Mouse (Mus musculus) forebrain, postnatal 0 days (tissue): ENCODE results near the gene Pigv. TPM values are rescaled to one million over a fixed set of nuclear protein-coding genes. Genes with fewer than 3 reads are reported as not detected.

ENCODE experiments used
- ATAC-seq: fragments of 200-750 bp; cut with Nextera tagmentation; 2 replicates; pipeline ENCODE4 v1.8.0; 2017; ENCODE audit warnings: mild to moderate bottlenecking, moderate library complexity
- DNase-seq: peaks from one replicate; pipeline ENCODE4 v3.0.0-alpha.2; 2015
- H3K27ac ChIP-seq: fragments of 300-500 bp; sonication (generic); 2 replicates; pipeline ENCODE4 v1.5.1; 2014; ENCODE audit warnings: low read depth, mild to moderate bottlenecking, antibody characterized with exemption, low read length, moderate library complexity, mixed read lengths
- H3K27me3 ChIP-seq: fragments of 300-500 bp; sonication (generic); 2 replicates; pipeline ENCODE4 v1.6.1; 2014; ENCODE audit warnings: mild to moderate bottlenecking, low read length, mixed read lengths; ENCODE audit not compliant: insufficient read depth
- H3K36me3 ChIP-seq: fragments of 300-500 bp; sonication (generic); 2 replicates; pipeline ENCODE4 v1.6.1; 2014; ENCODE audit warnings: mild to moderate bottlenecking, moderate library complexity; ENCODE audit not compliant: insufficient read depth
- H3K4me1 ChIP-seq: fragments of 300-500 bp; sonication (generic); 2 replicates; pipeline ENCODE4 v1.6.1; 2014; ENCODE audit warnings: antibody characterized with exemption; ENCODE audit not compliant: insufficient read depth
- H3K4me2 ChIP-seq: fragments of 300-500 bp; sonication (generic); 2 replicates; pipeline ENCODE4 v1.6.1; 2014; ENCODE audit warnings: low read depth, mild to moderate bottlenecking, moderate library complexity
- H3K4me3 ChIP-seq: fragments of 300-500 bp; sonication (generic); 2 replicates; pipeline ENCODE4 v1.5.1; 2014; ENCODE audit warnings: low read depth, low read length, mixed read lengths
- H3K9ac ChIP-seq: fragments of 300-500 bp; sonication (generic); 2 replicates; pipeline ENCODE4 v1.6.1; 2014; ENCODE audit warnings: mild to moderate bottlenecking
- H3K9me3 ChIP-seq: fragments of 300-500 bp; sonication (generic); 2 replicates; pipeline ENCODE4 v1.6.1; 2016; ENCODE audit warnings: low read length
- CTCF ChIP-seq: sonication (generic); IDR thresholded peaks from 2 replicates; pipeline ENCODE4 v1.5.1; 2016; ENCODE audit warnings: antibody characterized with exemption, control low read depth, low read depth
- WGBS: fragments of 180-500 bp; shearing (Covaris S2); extraction: QIAGEN DNeasy Blood & Tissue Kit; methylation state at CpG from one replicate; pipeline ENCODE4 v1.1.7; 2014; 5-methylcytosine and 5-hydroxymethylcytosine counted together
- polyA plus RNA-seq: library from polyadenylated mRNA; unstranded; fragments of >200 nt; fragmentation: Nextera tagmentation; extraction: Ambion mirVana; gene quantifications from 2 replicates; pipeline ENCODE4 v1.2.1, GENCODE M21; 2015
- total RNA-seq: library from RNA; depleted of rRNA; stranded (reverse); fragments of >200 nt; gene quantifications from 2 replicates; pipeline ENCODE4 v1.2.3, GENCODE M21; 2014

The Pigv gene
- total and polyA plus RNA-seq, 2 experiments from 2014 or later, result 12.0 to 12.5 TPM

GRCm38 (mm10) chr4:133680206-133680786 lies 7.8 kb upstream of the Pigv start:
- Histone ChIP-seq H3K9me3 (no peaks in the 10 kb centered on the region), H3K4me3 (no peak overlapping the region), H3K4me1 (no peaks in the 10 kb centered on the region), H3K36me3 (peaks cover 57% of the 10 kb centered on the region), H3K4me2 (no peak overlapping the region), H3K27ac (no peak overlapping the region), H3K9ac (no peak overlapping the region), H3K27me3 (no peaks in the 10 kb centered on the region)
- ATAC-seq (no peak), DNase-seq (no peak)
- WGBS, result 78% methylated on average over 14 of the region's 14 CpGs
- TF ChIP-seq CTCF, result no peak

GRCm38 (mm10) chr4:133679629-133680028 lies 7.2 kb upstream of the Pigv start:
- H3K9me3 ChIP-seq, result no peaks in the 10 kb centered on the region
- DNase-seq, result no peak
- H3K4me2 ChIP-seq, result no peak overlapping the region
- no peak overlapping the region for H3K27ac ChIP-seq
- no peak for ATAC-seq
- no peak for TF ChIP-seq CTCF
- WGBS, result 82% methylated on average over 7 of the region's 7 CpGs
- H3K36me3 ChIP-seq, result peaks cover 51% of the 10 kb centered on the region
- no peaks in the 10 kb centered on the region for H3K4me1 ChIP-seq
- no peak overlapping the region for H3K4me3 ChIP-seq
- H3K9ac ChIP-seq, result no peak overlapping the region
- H3K27me3 ChIP-seq, result no peaks in the 10 kb centered on the region

GRCm38 (mm10) chr4:133677266-133677665 lies 4.8 kb upstream of the Pigv start:
- Histone ChIP-seq H3K27ac (peak overlapping the region; percentile 29; the same call in 1 of the 2 replicates), H3K27me3 (no peaks in the 10 kb centered on the region), H3K36me3 (peaks cover 30% of the 10 kb centered on the region), H3K4me1 (peaks cover 11% of the 10 kb centered on the region), H3K4me2 (no peak overlapping the region), H3K9me3 (no peaks in the 10 kb centered on the region), H3K9ac (no peak overlapping the region), H3K4me3 (no peak overlapping the region)
- 74% methylated on average over 7 of the region's 7 CpGs for WGBS
- no peak for TF ChIP-seq CTCF
- DNase-seq (no peak), ATAC-seq (no peak)

- ATAC-seq (no peak), DNase-seq (no peak)
- Histone ChIP-seq H3K27ac (peak overlapping the region; percentile 59; the same call in 1 of the 2 replicates), H3K27me3 (no peaks in the 10 kb centered on the region), H3K4me2 (no peak overlapping the region), H3K4me3 (no peak overlapping the region), H3K9ac (no peak overlapping the region), H3K9me3 (no peaks in the 10 kb centered on the region), H3K36me3 (peaks cover 20% of the 10 kb centered on the region), H3K4me1 (peaks cover 17% of the 10 kb centered on the region)
- no peak for TF ChIP-seq CTCF
- 11% methylated on average over 3 of the region's 3 CpGs for WGBS
Measured at GRCm38 (mm10) chr4:133676189-133676588, 3.7 kb upstream of the Pigv start.

GRCm38 (mm10) chr4:133675594-133676016 lies 3.2 kb upstream of the Pigv start:
- H3K4me2 ChIP-seq, result no peak overlapping the region
- no peak for TF ChIP-seq CTCF
- H3K4me3 ChIP-seq, result no peak overlapping the region
- no peaks in the 10 kb centered on the region for H3K27me3 ChIP-seq
- peaks cover 14% of the 10 kb centered on the region for H3K36me3 ChIP-seq
- peak; percentile 14; the same call in 1 of the 2 replicates for ATAC-seq
- H3K4me1 ChIP-seq, result peaks cover 21% of the 10 kb centered on the region
- no peak overlapping the region for H3K9ac ChIP-seq
- H3K27ac ChIP-seq, result peak overlapping the region; percentile 59
- H3K9me3 ChIP-seq, result no peaks in the 10 kb centered on the region
- peak; percentile 66 for DNase-seq
- WGBS, result 3% methylated on average over 5 of the region's 5 CpGs

- Histone ChIP-seq H3K4me1 (peaks cover 25% of the 10 kb centered on the region), H3K4me2 (no peak overlapping the region), H3K9ac (no peak overlapping the region), H3K9me3 (no peaks in the 10 kb centered on the region), H3K36me3 (0 out of 2 replicates have a peak, but pooled peaks cover 6% of the 10 kb centered on the region), H3K27me3 (no peaks in the 10 kb centered on the region), H3K27ac (peak overlapping the region; percentile 54; the same call in 1 of the 2 replicates), H3K4me3 (no peak overlapping the region)
- DNase-seq (no peak), ATAC-seq (no peak)
- no peak for TF ChIP-seq CTCF
- 68% methylated on average over 8 of the region's 8 CpGs for WGBS
Measured at GRCm38 (mm10) chr4:133674331-133674695, 1.9 kb upstream of the Pigv start.

GRCm38 (mm10) chr4:133673666-133674330 lies 1.4 kb upstream of the Pigv start:
- TF ChIP-seq CTCF, result no peak
- no peaks in the 10 kb centered on the region for H3K9me3 ChIP-seq
- ATAC-seq (no peak), DNase-seq (no peak)
- H3K4me3 ChIP-seq, result no peak overlapping the region
- H3K9ac ChIP-seq, result no peak overlapping the region
- H3K4me1 ChIP-seq, result peaks cover 25% of the 10 kb centered on the region
- H3K27me3 ChIP-seq, result no peaks in the 10 kb centered on the region
- peak overlapping the region; percentile 78 for H3K4me2 ChIP-seq
- 45% methylated on average over 10 of the region's 10 CpGs for WGBS
- H3K27ac ChIP-seq, result peak overlapping the region; percentile 54; the same call in 1 of the 2 replicates
- 0 out of 2 replicates have a peak, but pooled peaks cover 6% of the 10 kb centered on the region for H3K36me3 ChIP-seq
